Mouse (Mus musculus) forebrain, postnatal 0 days (tissue): ENCODE measurements around the gene C130050O18Rik. TPM values are rescaled to one million over a fixed set of nuclear protein-coding genes. Genes with fewer than 3 reads are reported as not detected.
"Not testable (repeated sequence)": the region's sequence is repeated elsewhere in the genome, so short reads cannot be mapped to it uniquely, and the experiment has no call there.

Experiments
- ATAC-seq: fragments of 200-750 bp; cut with Nextera tagmentation; 2 replicates; pipeline ENCODE4 v1.8.0; 2017; ENCODE audit warnings: mild to moderate bottlenecking, moderate library complexity
- DNase-seq: peaks from one replicate; pipeline ENCODE4 v3.0.0-alpha.2; 2015
- H3K27ac ChIP-seq: fragments of 300-500 bp; sonication (generic); 2 replicates; pipeline ENCODE4 v1.5.1; 2014; ENCODE audit warnings: low read depth, mild to moderate bottlenecking, antibody characterized with exemption, low read length, moderate library complexity, mixed read lengths
- H3K27me3 ChIP-seq: fragments of 300-500 bp; sonication (generic); 2 replicates; pipeline ENCODE4 v1.6.1; 2014; ENCODE audit warnings: mild to moderate bottlenecking, low read length, mixed read lengths; ENCODE audit not compliant: insufficient read depth
- H3K36me3 ChIP-seq: fragments of 300-500 bp; sonication (generic); 2 replicates; pipeline ENCODE4 v1.6.1; 2014; ENCODE audit warnings: mild to moderate bottlenecking, moderate library complexity; ENCODE audit not compliant: insufficient read depth
- H3K4me1 ChIP-seq: fragments of 300-500 bp; sonication (generic); 2 replicates; pipeline ENCODE4 v1.6.1; 2014; ENCODE audit warnings: antibody characterized with exemption; ENCODE audit not compliant: insufficient read depth
- H3K4me2 ChIP-seq: fragments of 300-500 bp; sonication (generic); 2 replicates; pipeline ENCODE4 v1.6.1; 2014; ENCODE audit warnings: low read depth, mild to moderate bottlenecking, moderate library complexity
- H3K4me3 ChIP-seq: fragments of 300-500 bp; sonication (generic); 2 replicates; pipeline ENCODE4 v1.5.1; 2014; ENCODE audit warnings: low read depth, low read length, mixed read lengths
- H3K9ac ChIP-seq: fragments of 300-500 bp; sonication (generic); 2 replicates; pipeline ENCODE4 v1.6.1; 2014; ENCODE audit warnings: mild to moderate bottlenecking
- H3K9me3 ChIP-seq: fragments of 300-500 bp; sonication (generic); 2 replicates; pipeline ENCODE4 v1.6.1; 2016; ENCODE audit warnings: low read length
- CTCF ChIP-seq: sonication (generic); IDR thresholded peaks from 2 replicates; pipeline ENCODE4 v1.5.1; 2016; ENCODE audit warnings: antibody characterized with exemption, control low read depth, low read depth
- WGBS: fragments of 180-500 bp; shearing (Covaris S2); extraction: QIAGEN DNeasy Blood & Tissue Kit; methylation state at CpG from one replicate; pipeline ENCODE4 v1.1.7; 2014; 5-methylcytosine and 5-hydroxymethylcytosine counted together
- polyA plus RNA-seq: library from polyadenylated mRNA; unstranded; fragments of >200 nt; fragmentation: Nextera tagmentation; extraction: Ambion mirVana; gene quantifications from 2 replicates; pipeline ENCODE4 v1.2.1, GENCODE M21; 2015
- total RNA-seq: library from RNA; depleted of rRNA; stranded (reverse); fragments of >200 nt; gene quantifications from 2 replicates; pipeline ENCODE4 v1.2.3, GENCODE M21; 2014

Gene C130050O18Rik
- total and polyA plus RNA-seq, 2 experiments from 2014 or later: 0.13 TPM; not detected in 1

GRCm38 (mm10) chr5:139386047-139386446 lies 19.0 kb upstream of the C130050O18Rik start:
- no peak for TF ChIP-seq CTCF
- Histone ChIP-seq H3K36me3 (no peaks in the 10 kb centered on the region), H3K9ac (no peak overlapping the region), H3K27ac (no peak overlapping the region), H3K4me2 (no peak overlapping the region), H3K4me1 (0 out of 2 replicates have a peak, but pooled peaks cover 4% of the 10 kb centered on the region), H3K9me3 (no peaks in the 10 kb centered on the region), H3K27me3 (no peaks in the 10 kb centered on the region), H3K4me3 (no peak overlapping the region)
- 94% methylated on average over 5 of the region's 5 CpGs for WGBS
- DNase-seq (no peak), ATAC-seq (no peak)

GRCm38 (mm10) chr5:139387329-139388194 lies 17.5 kb upstream of the C130050O18Rik start:
- Histone ChIP-seq H3K9me3 (no peaks in the 10 kb centered on the region), H3K4me2 (no peak overlapping the region), H3K36me3 (no peaks in the 10 kb centered on the region), H3K27ac (no peak overlapping the region), H3K4me3 (no peak overlapping the region), H3K9ac (no peak overlapping the region), H3K4me1 (0 out of 2 replicates have a peak, but pooled peaks cover 4% of the 10 kb centered on the region), H3K27me3 (no peaks in the 10 kb centered on the region)
- TF ChIP-seq CTCF: no peak
- DNase-seq (peak; percentile 32), ATAC-seq (peak; percentile 35)
- WGBS: 77% methylated on average over 10 of the region's 10 CpGs

- Histone ChIP-seq H3K27me3 (no peaks in the 10 kb centered on the region), H3K4me1 (0 out of 2 replicates have a peak, but pooled peaks cover 4% of the 10 kb centered on the region), H3K36me3 (no peaks in the 10 kb centered on the region), H3K9ac (no peak overlapping the region), H3K27ac (0 out of 2 replicates have a peak overlapping the region, but pooled peaks have one; percentile 66), H3K4me2 (no peak overlapping the region), H3K4me3 (no peak overlapping the region), H3K9me3 (no peaks in the 10 kb centered on the region)
- TF ChIP-seq CTCF: no peak
- no peak for ATAC-seq
- DNase-seq: no peak
- 70% methylated on average over 4 of the region's 4 CpGs for WGBS
Measured at GRCm38 (mm10) chr5:139388195-139388570, 16.9 kb upstream of the C130050O18Rik start.

DNA sequence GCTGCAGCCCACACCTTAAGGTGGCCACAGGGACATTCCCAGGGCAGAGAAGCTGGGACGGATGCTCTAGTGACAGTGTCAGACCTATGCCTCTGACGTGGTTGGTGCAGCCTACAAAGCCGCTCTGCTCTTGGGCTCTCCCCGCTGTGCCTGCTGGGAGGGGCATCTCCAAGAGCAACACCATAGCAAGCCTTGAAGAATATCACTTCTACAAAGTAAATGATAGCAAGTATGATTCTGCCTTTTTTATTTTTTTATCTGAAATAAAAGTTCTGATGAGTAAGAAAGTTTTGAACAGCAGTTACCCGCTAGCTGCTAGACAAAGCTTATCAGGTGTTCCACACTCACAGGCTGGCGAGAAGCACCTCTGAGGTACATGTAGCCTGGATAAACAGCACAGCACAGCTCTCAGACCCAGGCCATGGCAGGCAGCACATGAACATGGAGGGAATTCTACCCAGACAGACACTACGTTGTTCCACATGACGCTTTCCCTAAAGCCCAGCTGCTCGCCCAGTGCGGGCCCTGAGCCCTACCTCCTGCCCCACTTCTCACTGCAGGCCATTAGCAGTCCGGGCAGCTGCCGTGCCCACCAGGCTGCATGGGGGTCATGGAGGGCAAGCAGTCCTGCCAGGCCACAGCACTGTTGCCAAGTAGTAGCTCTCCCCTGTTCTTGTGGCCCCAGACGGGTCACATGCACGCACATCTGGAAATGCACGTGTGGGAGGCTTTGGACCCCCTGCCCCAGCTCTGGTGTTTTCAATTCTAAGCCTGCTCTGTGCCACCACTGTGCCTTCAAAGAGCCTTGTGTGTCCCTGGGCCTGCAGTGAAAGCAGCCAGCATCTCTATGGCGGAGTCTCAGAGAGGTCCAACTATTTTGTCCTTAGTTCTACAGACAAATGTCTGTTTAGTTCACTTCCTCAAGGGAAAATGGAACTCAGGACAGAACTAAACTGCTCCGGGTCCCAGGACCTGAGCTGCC lies 16.1 kb upstream of the C130050O18Rik start:
- H3K4me1 ChIP-seq: 0 out of 2 replicates have a peak, but pooled peaks cover 4% of the 10 kb centered on the region
- no peak overlapping the region for H3K9ac ChIP-seq
- DNase-seq (peak; percentile 47), ATAC-seq (peak; percentile 79)
- no peaks in the 10 kb centered on the region for H3K27me3 ChIP-seq
- WGBS: 69% methylated on average over 17 of the region's 17 CpGs
- H3K4me2 ChIP-seq: no peak overlapping the region
- no peak overlapping the region for H3K4me3 ChIP-seq
- no peak for TF ChIP-seq CTCF
- peak overlapping the region; percentile 66 for H3K27ac ChIP-seq
- no peaks in the 10 kb centered on the region for H3K36me3 ChIP-seq
- no peaks in the 10 kb centered on the region for H3K9me3 ChIP-seq

GRCm38 (mm10) chr5:139389676-139390061 lies 15.4 kb upstream of the C130050O18Rik start:
- peak; percentile 35 for DNase-seq
- no peaks in the 10 kb centered on the region for H3K27me3 ChIP-seq

DNA sequence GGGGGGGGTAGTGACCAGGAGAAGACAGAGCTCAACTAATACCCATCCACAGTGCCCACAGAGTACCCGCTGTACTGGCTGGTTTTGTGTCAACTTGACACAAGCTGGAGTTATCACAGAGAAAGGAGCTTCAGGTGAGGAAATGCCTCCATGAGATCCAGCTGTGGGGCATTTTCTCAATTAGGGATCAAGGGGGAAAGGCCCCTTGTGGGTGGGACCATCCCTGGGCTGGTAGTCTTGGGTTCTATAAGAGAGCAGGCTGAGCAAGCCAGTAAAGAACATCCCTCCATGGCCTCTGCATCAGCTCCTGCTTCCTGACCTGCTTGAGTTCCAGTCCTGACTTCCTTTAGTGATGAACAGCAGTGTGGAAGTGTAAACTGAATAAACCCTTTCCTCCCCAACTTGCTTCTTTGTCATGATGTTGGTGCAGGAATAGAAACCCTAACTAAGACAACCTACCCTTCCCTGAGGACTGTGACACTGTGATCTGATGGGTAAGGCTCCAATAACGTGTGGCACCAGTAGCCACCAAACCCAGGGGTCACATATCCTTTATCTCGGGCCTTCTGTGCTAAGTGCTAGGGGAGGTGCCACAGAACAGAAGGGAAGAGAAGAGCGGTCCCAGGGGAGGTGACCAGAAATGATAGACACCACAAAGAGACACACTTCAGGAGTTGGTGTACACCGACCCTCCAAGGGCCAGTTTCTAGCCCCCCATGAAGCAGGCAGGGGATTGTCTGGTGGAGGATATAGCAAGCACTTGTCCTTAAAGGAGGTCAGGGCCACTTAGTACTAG lies 14.6 kb upstream of the C130050O18Rik start:
- H3K4me1 ChIP-seq, ATAC-seq, DNase-seq, H3K9ac ChIP-seq, H3K9me3 ChIP-seq, H3K27me3 ChIP-seq, H3K27ac ChIP-seq, H3K4me3 ChIP-seq, H3K36me3 ChIP-seq, H3K4me2 ChIP-seq: not testable (repeated sequence)
- 85% methylated on average over 5 of the region's 5 CpGs for WGBS

More at GRCm38 (mm10) chr5:139389676-139390061, 15.4 kb upstream of the C130050O18Rik start:
- no peak overlapping the region for H3K4me3 ChIP-seq
- no peak overlapping the region for H3K9ac ChIP-seq
- no peaks in the 10 kb centered on the region for H3K9me3 ChIP-seq
- ATAC-seq: peak; percentile 72
- no peaks in the 10 kb centered on the region for H3K36me3 ChIP-seq
- WGBS: 33% methylated on average over 6 of the region's 6 CpGs
- no peak for TF ChIP-seq CTCF
- H3K4me1 ChIP-seq: 0 out of 2 replicates have a peak, but pooled peaks cover 4% of the 10 kb centered on the region
- H3K4me2 ChIP-seq: no peak overlapping the region
- peak overlapping the region; percentile 66 for H3K27ac ChIP-seq
